Mouse (Mus musculus) midbrain, embryonic 14.5 days (tissue): ENCODE measurements around the gene Fggy. TPM values are rescaled to one million over a fixed set of nuclear protein-coding genes. Genes with fewer than 3 reads are reported as not detected.

ENCODE experiments used
- ATAC-seq: fragments of 200-750 bp; cut with Nextera tagmentation; 2 replicates; pipeline ENCODE4 v1.8.0; 2017; ENCODE audit warnings: moderate number of reproducible peaks, moderate library complexity; ENCODE audit not compliant: low FRiP score, low TSS enrichment
- DNase-seq: peaks from one replicate; pipeline ENCODE4 v3.0.0-alpha.2; 2015
- H3K27ac ChIP-seq: fragments of 300-500 bp; sonication (generic); replicated peaks from 2 replicates; pipeline ENCODE4 v1.5.1; 2014; ENCODE audit warnings: mild to moderate bottlenecking, low read depth, low read length, moderate library complexity
- H3K27me3 ChIP-seq: fragments of 300-500 bp; sonication (generic); 2 replicates; pipeline ENCODE4 v1.6.1; 2014; ENCODE audit warnings: low read length, control low read depth, mixed read lengths; ENCODE audit not compliant: control insufficient read depth, insufficient read depth
- H3K36me3 ChIP-seq: fragments of 300-500 bp; sonication (generic); 2 replicates; pipeline ENCODE4 v1.6.1; 2014; ENCODE audit warnings: low read length, control low read depth; ENCODE audit not compliant: control insufficient read depth, insufficient read depth
- H3K4me1 ChIP-seq: fragments of 300-500 bp; sonication (generic); 2 replicates; pipeline ENCODE4 v1.6.1; 2014; ENCODE audit warnings: mild to moderate bottlenecking, antibody characterized with exemption, low read length, control low read depth; ENCODE audit not compliant: control insufficient read depth, insufficient read depth
- H3K4me2 ChIP-seq: fragments of 300-500 bp; sonication (generic); 2 replicates; pipeline ENCODE4 v1.6.1; 2014; ENCODE audit warnings: mild to moderate bottlenecking, low read length, moderate library complexity
- H3K4me3 ChIP-seq: fragments of 300-500 bp; sonication (generic); replicated peaks from 2 replicates; pipeline ENCODE4 v1.5.1; 2014; ENCODE audit warnings: low read depth, low read length
- H3K9ac ChIP-seq: fragments of 300-500 bp; sonication (generic); replicated peaks from 2 replicates; pipeline ENCODE4 v1.6.1; 2014; ENCODE audit warnings: mild to moderate bottlenecking, low read length, moderate library complexity
- H3K9me3 ChIP-seq: fragments of 300-500 bp; sonication (generic); 2 replicates; pipeline ENCODE4 v1.6.1; 2016; ENCODE audit warnings: low read length, control low read depth, mixed read lengths; ENCODE audit not compliant: control insufficient read depth
- WGBS: fragments of 180-500 bp; shearing (Covaris S2); extraction: QIAGEN DNeasy Blood & Tissue Kit; methylation state at CpG from one replicate; pipeline ENCODE4 v1.1.7; 2014; 5-methylcytosine and 5-hydroxymethylcytosine counted together
- polyA plus RNA-seq: library from polyadenylated mRNA; unstranded; fragments of >200 nt; fragmentation: Nextera tagmentation; extraction: Ambion mirVana; gene quantifications from 2 replicates; pipeline ENCODE4 v1.2.1, GENCODE M21; 2014

Fggy gene
- polyA plus RNA-seq, 1 experiment from 2014 or later = 8.8 TPM

- Histone ChIP-seq H3K27ac (no peak overlapping the region), H3K36me3 (no peaks in the 10 kb centered on the region), H3K9ac (no peak overlapping the region), H3K27me3 (no peaks in the 10 kb centered on the region), H3K4me2 (no peak overlapping the region), H3K9me3 (no peaks in the 10 kb centered on the region), H3K4me3 (no peak overlapping the region), H3K4me1 (peaks cover 12% of the 10 kb centered on the region)
- DNase-seq (no peak), ATAC-seq (no peak)
- 97% methylated on average over 4 of the region's 4 CpGs for WGBS
Observed at GRCm38 (mm10) chr4:95735967-95736366, 178.7 kb downstream of the Fggy start.

GRCm38 (mm10) chr4:95736674-95737073, 179.4 kb downstream of the Fggy start:
- 65% methylated on average over 2 of the region's 2 CpGs for WGBS
- ATAC-seq (no peak), DNase-seq (no peak)
- Histone ChIP-seq H3K9ac (no peak overlapping the region), H3K4me2 (no peak overlapping the region), H3K27ac (no peak overlapping the region), H3K36me3 (no peaks in the 10 kb centered on the region), H3K27me3 (no peaks in the 10 kb centered on the region), H3K4me3 (no peak overlapping the region), H3K4me1 (peaks cover 12% of the 10 kb centered on the region), H3K9me3 (no peaks in the 10 kb centered on the region)

- ATAC-seq (no peak), DNase-seq (no peak)
- Histone ChIP-seq H3K4me3 (no peak overlapping the region), H3K4me1 (peaks cover 10% of the 10 kb centered on the region), H3K36me3 (no peaks in the 10 kb centered on the region), H3K4me2 (no peak overlapping the region), H3K9me3 (no peaks in the 10 kb centered on the region), H3K27ac (no peak overlapping the region), H3K9ac (no peak overlapping the region), H3K27me3 (no peaks in the 10 kb centered on the region)
- 43% methylated on average over 5 of the region's 5 CpGs for WGBS
Observed at GRCm38 (mm10) chr4:95738179-95738578, 180.9 kb downstream of the Fggy start.

- ATAC-seq (no peak), DNase-seq (no peak)
- no peak overlapping the region for H3K4me3 ChIP-seq
- H3K36me3 ChIP-seq = no peaks in the 10 kb centered on the region
- H3K9me3 ChIP-seq = no peaks in the 10 kb centered on the region
- H3K27ac ChIP-seq = no peak overlapping the region
- no peaks in the 10 kb centered on the region for H3K27me3 ChIP-seq
- H3K4me2 ChIP-seq = no peak overlapping the region
- peaks cover 5% of the 10 kb centered on the region for H3K4me1 ChIP-seq
- 70% methylated on average over 4 of the region's 4 CpGs for WGBS
- H3K9ac ChIP-seq = no peak overlapping the region
Observed at GRCm38 (mm10) chr4:95738725-95739124, 181.4 kb downstream of the Fggy start.

GRCm38 (mm10) chr4:95741115-95741734, 183.9 kb downstream of the Fggy start:
- ATAC-seq = no peak
- no peaks in the 10 kb centered on the region for H3K27me3 ChIP-seq
- no peaks in the 10 kb centered on the region for H3K9me3 ChIP-seq
- no peak for DNase-seq
- WGBS = 87% methylated on average over 7 of the region's 7 CpGs
- no peaks in the 10 kb centered on the region for H3K4me1 ChIP-seq
- H3K4me2 ChIP-seq = no peak overlapping the region
- H3K9ac ChIP-seq = no peak overlapping the region
- no peak overlapping the region for H3K27ac ChIP-seq
- no peak overlapping the region for H3K4me3 ChIP-seq
- H3K36me3 ChIP-seq = no peaks in the 10 kb centered on the region

- H3K27me3 ChIP-seq = no peaks in the 10 kb centered on the region
- WGBS = 36% methylated on average over 4 of the region's 4 CpGs
- DNase-seq (peak; percentile 14), ATAC-seq (no peak)
- H3K4me2 ChIP-seq = no peak overlapping the region
- no peak overlapping the region for H3K9ac ChIP-seq
- no peaks in the 10 kb centered on the region for H3K9me3 ChIP-seq
- no peak overlapping the region for H3K27ac ChIP-seq
- no peaks in the 10 kb centered on the region for H3K36me3 ChIP-seq
- no peak overlapping the region for H3K4me3 ChIP-seq
- H3K4me1 ChIP-seq = no peaks in the 10 kb centered on the region
Observed at GRCm38 (mm10) chr4:95742986-95743385, 185.7 kb downstream of the Fggy start.

- no peak for ATAC-seq
- Histone ChIP-seq H3K27ac (no peak overlapping the region), H3K4me1 (no peaks in the 10 kb centered on the region), H3K27me3 (no peaks in the 10 kb centered on the region), H3K9ac (no peak overlapping the region), H3K4me3 (no peak overlapping the region), H3K4me2 (no peak overlapping the region), H3K9me3 (no peaks in the 10 kb centered on the region), H3K36me3 (no peaks in the 10 kb centered on the region)
- DNase-seq = no peak
- WGBS = 96% methylated on average over 6 of the region's 6 CpGs
Observed at GRCm38 (mm10) chr4:95746954-95747353, 189.6 kb downstream of the Fggy start.

GRCm38 (mm10) chr4:95747415-95748202, 190.3 kb downstream of the Fggy start:
- Histone ChIP-seq H3K9me3 (no peaks in the 10 kb centered on the region), H3K27me3 (no peaks in the 10 kb centered on the region), H3K4me1 (no peaks in the 10 kb centered on the region), H3K4me2 (no peak overlapping the region), H3K36me3 (no peaks in the 10 kb centered on the region), H3K27ac (no peak overlapping the region), H3K4me3 (no peak overlapping the region), H3K9ac (no peak overlapping the region)
- ATAC-seq (no peak), DNase-seq (no peak)
- 91% methylated on average over 12 of the region's 12 CpGs for WGBS

GRCm38 (mm10) chr4:95750186-95750585, 192.9 kb downstream of the Fggy start:
- DNase-seq = no peak
- H3K27ac ChIP-seq = no peak overlapping the region
- H3K4me1 ChIP-seq = no peaks in the 10 kb centered on the region
- 95% methylated on average over 5 of the region's 5 CpGs for WGBS
- H3K9me3 ChIP-seq = no peaks in the 10 kb centered on the region
- H3K4me2 ChIP-seq = no peak overlapping the region
- H3K4me3 ChIP-seq = no peak overlapping the region
- no peaks in the 10 kb centered on the region for H3K27me3 ChIP-seq
- ATAC-seq = no peak
- no peak overlapping the region for H3K9ac ChIP-seq
- H3K36me3 ChIP-seq = no peaks in the 10 kb centered on the region
